Mouse (Mus musculus) intestine, embryonic 14.5 days (tissue): ENCODE results near the gene Rwdd2a. TPM values are rescaled to one million over a fixed set of nuclear protein-coding genes. Genes with fewer than 3 reads are reported as not detected.
A peak's percentile ranks its signal among the peaks of the same experiment; 100 is the strongest.
"Not testable (repeated sequence)": the region's sequence is repeated elsewhere in the genome, so short reads cannot be mapped to it uniquely, and the experiment has no call there.

ENCODE experiments used
- ATAC-seq: fragments of 200-750 bp; cut with Nextera tagmentation; replicated peaks from 2 replicates; pipeline ENCODE4 v1.8.0; 2017; ENCODE audit warnings: low read depth, moderate number of reproducible peaks, moderate TSS enrichment, moderate library complexity; ENCODE audit not compliant: low FRiP score, low TSS enrichment
- DNase-seq: peaks from one replicate; pipeline ENCODE4 v3.0.0-alpha.2; 2018; ENCODE audit warnings: low spot score
- H3K27ac ChIP-seq: fragments of 300-500 bp; sonication (generic); 2 replicates; pipeline ENCODE4 v1.5.1; 2014; ENCODE audit warnings: low read depth, mild to moderate bottlenecking, control low read depth
- H3K27me3 ChIP-seq: fragments of 300-500 bp; sonication (generic); replicated peaks from 2 replicates; pipeline ENCODE4 v1.6.1; 2014; ENCODE audit warnings: low read length, control low read depth; ENCODE audit not compliant: control insufficient read depth, insufficient read depth
- H3K36me3 ChIP-seq: fragments of 300-500 bp; sonication (generic); 2 replicates; pipeline ENCODE4 v1.6.1; 2014; ENCODE audit warnings: low read length, control low read depth; ENCODE audit not compliant: control insufficient read depth, insufficient read depth
- H3K4me1 ChIP-seq: fragments of 300-500 bp; sonication (generic); replicated peaks from 2 replicates; pipeline ENCODE4 v1.6.1; 2014; ENCODE audit warnings: low read length, control low read depth, mixed read lengths; ENCODE audit not compliant: control insufficient read depth, insufficient read depth
- H3K4me2 ChIP-seq: fragments of 300-500 bp; sonication (generic); 2 replicates; pipeline ENCODE4 v1.6.1; 2014; ENCODE audit warnings: low read length
- H3K4me3 ChIP-seq: fragments of 300-500 bp; sonication (generic); 2 replicates; pipeline ENCODE4 v1.5.1; 2014; ENCODE audit warnings: low read depth, low read length, control low read depth, mixed read lengths
- H3K9ac ChIP-seq: fragments of 300-500 bp; sonication (generic); 2 replicates; pipeline ENCODE4 v1.6.1; 2014; ENCODE audit warnings: mild to moderate bottlenecking, low read length
- H3K9me3 ChIP-seq: fragments of 300-500 bp; sonication (generic); 2 replicates; pipeline ENCODE4 v1.6.1; 2016; ENCODE audit warnings: low read length, control low read depth; ENCODE audit not compliant: control insufficient read depth
- WGBS: fragments of 180-500 bp; shearing (Covaris S2); extraction: QIAGEN DNeasy Blood & Tissue Kit; methylation state at CpG from one replicate; pipeline ENCODE4 v1.1.7; 2014; 5-methylcytosine and 5-hydroxymethylcytosine counted together
- polyA plus RNA-seq: library from polyadenylated mRNA; unstranded; fragments of >200 nt; fragmentation: Nextera tagmentation; extraction: Ambion mirVana; gene quantifications from 2 replicates; pipeline ENCODE4 v1.2.1, GENCODE M21; 2014

Rwdd2a gene
- polyA plus RNA-seq, 1 experiment from 2014 or later, result 4.2 TPM

GRCm38 (mm10) chr9:86575178-86575577 is 3.4 kb downstream of the Rwdd2a start:
- peaks cover 14% of the 10 kb centered on the region for H3K4me1 ChIP-seq
- H3K4me2 ChIP-seq, result no peak overlapping the region
- no peak overlapping the region for H3K9ac ChIP-seq
- no peak overlapping the region for H3K27ac ChIP-seq
- H3K4me3 ChIP-seq, result no peak overlapping the region
- ATAC-seq (no peak), DNase-seq (no peak)
- H3K36me3 ChIP-seq, result no peaks in the 10 kb centered on the region
- 0 out of 2 replicates have a peak, but pooled peaks cover 2% of the 10 kb centered on the region for H3K27me3 ChIP-seq
- H3K9me3 ChIP-seq, result no peaks in the 10 kb centered on the region
- 87% methylated on average over 6 of the region's 6 CpGs for WGBS

- H3K9me3 ChIP-seq, result no peaks in the 10 kb centered on the region
- no peaks in the 10 kb centered on the region for H3K36me3 ChIP-seq
- no peaks in the 10 kb centered on the region for H3K27me3 ChIP-seq
- no peak for ATAC-seq
- H3K4me2 ChIP-seq, result no peak overlapping the region
- no peak overlapping the region for H3K4me3 ChIP-seq
- 85% methylated on average over 10 of the region's 10 CpGs for WGBS
- H3K27ac ChIP-seq, result no peak overlapping the region
- H3K9ac ChIP-seq, result no peak overlapping the region
- H3K4me1 ChIP-seq, result no peaks in the 10 kb centered on the region
- no peak for DNase-seq
Observed at GRCm38 (mm10) chr9:86579657-86580056, 7.9 kb downstream of the Rwdd2a start.

DNA sequence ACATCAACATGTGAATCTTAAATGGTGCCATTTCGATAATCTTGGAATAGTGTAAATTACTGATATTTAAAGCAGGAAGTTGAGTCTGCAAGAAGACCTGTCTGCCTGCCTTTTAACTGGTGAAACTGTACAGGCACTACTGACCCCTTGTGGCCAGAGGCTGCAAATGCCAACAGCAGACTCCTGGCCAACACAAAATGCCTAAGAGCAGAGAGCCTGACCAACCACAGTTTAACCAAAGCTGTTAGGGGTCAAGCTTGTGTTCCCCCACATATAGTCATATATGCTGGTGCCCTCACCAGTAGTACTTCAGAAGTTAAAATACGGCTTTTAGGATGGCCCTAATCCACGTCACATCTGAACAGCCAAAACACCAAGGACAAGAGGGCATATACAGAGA is 11.9 kb downstream of the Rwdd2a start:
- ATAC-seq, result 0 out of 2 replicates have a peak, but pooled peaks have one; percentile 43

DNA sequence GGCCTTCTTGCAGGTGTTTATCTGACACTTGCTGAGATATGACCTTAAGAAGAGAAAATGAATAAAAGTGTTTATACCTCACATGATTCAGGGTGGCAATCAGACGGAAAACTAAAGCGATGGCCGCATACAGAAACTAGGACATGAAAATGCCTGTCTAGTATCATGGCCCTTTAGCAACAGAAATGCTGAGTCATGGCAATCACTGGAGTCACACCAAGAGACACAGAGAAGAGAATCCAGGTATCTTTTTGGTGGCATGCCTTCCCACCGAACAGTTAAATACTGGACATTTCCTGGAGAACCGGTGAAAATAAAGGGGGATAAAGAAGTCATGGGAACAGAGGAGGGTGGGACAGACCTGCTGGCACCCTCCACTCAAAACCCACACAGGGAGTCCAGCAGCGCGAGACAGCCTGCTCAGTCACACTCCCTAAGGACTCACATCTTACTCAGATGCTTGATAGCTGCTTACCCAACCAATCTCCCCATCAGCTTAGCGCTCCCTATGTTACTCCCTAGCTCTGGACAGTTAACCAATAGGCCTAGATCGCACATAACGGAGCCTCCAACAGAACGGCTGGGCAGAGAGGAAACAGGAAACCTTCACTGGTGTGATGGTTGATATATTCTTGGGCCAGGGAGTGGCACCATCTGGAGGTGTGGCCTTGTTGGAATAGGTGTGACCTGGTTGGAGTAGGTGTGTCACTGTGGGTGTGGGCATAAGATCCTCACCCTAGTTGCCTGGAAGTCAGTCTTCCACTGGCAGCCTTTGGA is 15.4 kb downstream of the Rwdd2a start:
- 89% methylated on average over 11 of the region's 11 CpGs for WGBS

More for the DNA sequence above, 11.9 kb downstream of the Rwdd2a start:
- Histone ChIP-seq H3K4me3 (no peak overlapping the region), H3K36me3 (no peaks in the 10 kb centered on the region), H3K9me3 (no peaks in the 10 kb centered on the region), H3K27ac (no peak overlapping the region), H3K27me3 (no peaks in the 10 kb centered on the region), H3K4me1 (no peaks in the 10 kb centered on the region), H3K9ac (no peak overlapping the region), H3K4me2 (no peak overlapping the region)
- WGBS, result 58% methylated on average over 3 of the region's 3 CpGs
- peak; percentile 77 for DNase-seq

GRCm38 (mm10) chr9:86592676-86593668 is 21.2 kb downstream of the Rwdd2a start:
- H3K27me3 ChIP-seq, result no peaks in the 10 kb centered on the region
- H3K27ac ChIP-seq, result no peak overlapping the region
- no peaks in the 10 kb centered on the region for H3K4me1 ChIP-seq
- H3K4me2 ChIP-seq, result no peak overlapping the region
- no peak overlapping the region for H3K4me3 ChIP-seq
- no peaks in the 10 kb centered on the region for H3K36me3 ChIP-seq
- no peaks in the 10 kb centered on the region for H3K9me3 ChIP-seq
- DNase-seq, result no peak
- no peak overlapping the region for H3K9ac ChIP-seq
- 77% methylated on average over 19 of the region's 19 CpGs for WGBS
- no peak for ATAC-seq

More for the DNA sequence above, 15.4 kb downstream of the Rwdd2a start:
- Histone ChIP-seq H3K36me3 (no peaks in the 10 kb centered on the region), H3K27ac (no peak overlapping the region), H3K9me3 (no peaks in the 10 kb centered on the region), H3K27me3 (no peaks in the 10 kb centered on the region), H3K4me3 (no peak overlapping the region), H3K4me1 (no peaks in the 10 kb centered on the region), H3K4me2 (no peak overlapping the region), H3K9ac (no peak overlapping the region)
- no peak for DNase-seq
- no peak for ATAC-seq

DNA sequence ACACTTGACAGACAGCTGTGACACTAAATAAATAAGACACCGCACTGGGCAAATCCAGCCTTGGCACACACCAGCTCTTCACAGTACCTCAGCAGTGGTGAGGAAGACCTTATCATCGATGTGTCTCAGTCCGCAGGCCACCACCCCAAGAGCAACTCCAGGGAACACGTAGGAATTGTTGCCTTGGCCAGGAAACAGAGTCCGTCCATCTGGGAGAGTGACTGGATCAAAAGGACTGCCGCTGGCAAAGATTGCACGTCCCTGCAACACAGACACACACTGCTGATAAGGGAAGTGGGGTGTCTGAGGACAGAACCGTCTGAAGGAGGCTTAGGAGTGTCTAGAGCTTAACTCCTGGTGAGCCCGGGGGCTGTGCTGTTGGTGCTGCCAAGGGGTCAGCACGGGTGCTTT is 22.6 kb downstream of the Rwdd2a start:
- not testable (repeated sequence) for H3K4me2 ChIP-seq, DNase-seq, H3K27ac ChIP-seq, H3K27me3 ChIP-seq, H3K9me3 ChIP-seq, H3K9ac ChIP-seq, H3K4me1 ChIP-seq, H3K36me3 ChIP-seq, H3K4me3 ChIP-seq
- 47% methylated on average over 9 of the region's 10 CpGs for WGBS
- peak; percentile 36; the same call in 1 of the 2 replicates for ATAC-seq

DNA sequence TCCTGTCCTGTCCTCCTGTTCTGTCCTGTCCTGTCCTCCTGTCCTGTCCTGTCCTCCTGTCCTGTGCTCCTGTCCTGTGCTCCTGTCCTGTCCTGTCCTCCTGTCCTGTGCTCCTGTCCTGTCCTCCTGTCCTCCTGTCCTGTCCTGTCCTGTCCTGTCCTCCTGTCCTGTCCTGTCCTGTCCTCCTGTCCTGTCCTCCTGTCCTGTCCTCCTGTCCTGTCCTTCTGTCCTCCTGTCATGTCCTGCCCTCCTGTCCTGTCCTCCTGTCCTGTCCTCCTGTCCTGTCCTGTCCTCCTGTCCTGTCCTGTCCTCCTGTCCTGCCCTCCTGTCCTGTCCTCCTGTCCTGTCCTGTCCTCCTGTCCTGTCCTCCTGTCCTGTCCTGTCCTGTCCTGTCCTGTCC is 25.2 kb downstream of the Rwdd2a start:
- H3K27me3 ChIP-seq, ATAC-seq, H3K4me2 ChIP-seq: not testable (repeated sequence)

DNA sequence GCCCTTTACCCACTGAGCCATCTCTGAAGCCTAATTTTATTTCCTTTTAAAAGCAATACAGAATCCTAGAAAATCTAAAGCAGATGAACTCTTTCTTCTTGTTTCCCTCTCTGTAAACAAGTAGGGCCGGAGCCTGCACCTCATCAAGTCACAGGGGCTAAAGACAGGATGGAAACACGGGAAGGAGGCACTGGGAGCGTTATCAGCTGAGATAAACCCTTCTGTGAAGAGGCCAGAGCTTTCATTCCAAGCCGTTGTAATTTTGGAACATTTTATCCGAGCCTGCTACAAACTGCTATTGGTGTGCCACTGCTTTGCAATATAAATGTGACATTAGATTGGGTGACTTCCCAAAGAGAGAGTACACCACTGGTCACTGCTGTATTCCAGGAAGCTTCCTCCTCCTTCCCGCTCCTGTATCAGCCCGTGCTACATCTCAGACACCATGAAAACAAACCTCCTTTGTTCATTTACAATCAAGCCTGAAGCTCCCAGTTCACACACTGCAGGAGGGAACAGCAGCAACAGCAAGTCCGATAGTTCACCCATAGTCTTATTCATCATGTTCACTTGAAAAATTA is 28.0 kb downstream of the Rwdd2a start:
- Histone ChIP-seq H3K9ac (no peak overlapping the region), H3K36me3 (no peaks in the 10 kb centered on the region), H3K4me3 (no peak overlapping the region), H3K4me2 (no peak overlapping the region), H3K9me3 (no peaks in the 10 kb centered on the region), H3K27me3 (no peaks in the 10 kb centered on the region), H3K4me1 (0 out of 2 replicates have a peak, but pooled peaks cover 7% of the 10 kb centered on the region), H3K27ac (0 out of 2 replicates have a peak overlapping the region, but pooled peaks have one; percentile 11)
- peak; percentile 52 for DNase-seq
- WGBS, result 21% methylated on average over 8 of the region's 8 CpGs
- no peak for ATAC-seq

More for the DNA sequence above, 25.2 kb downstream of the Rwdd2a start:
- H3K9ac ChIP-seq, H3K27ac ChIP-seq, H3K4me1 ChIP-seq, H3K36me3 ChIP-seq, H3K9me3 ChIP-seq, H3K4me3 ChIP-seq, DNase-seq: not testable (repeated sequence)
